Mouse (Mus musculus): ENCODE data around the gene Braf.
"Not testable (repeated sequence)": the region's sequence is repeated elsewhere in the genome, so short reads cannot be mapped to it uniquely, and the experiment has no call there.

The Braf gene

GRCm38 (mm10) chr6:39724866-39725711 lies at the start of gene Braf:
Gene Braf, minus strand, starts transcription at chr6:39725463.
- DNase-seq = peak; percentile 99

GRCm38 (mm10) chr6:39775029-39775428 lies 49.8 kb upstream of the Braf start:
- peak; percentile 1 for DNase-seq

- DNase-seq = no peak
Measured at GRCm38 (mm10) chr6:39757229-39757628, 32.0 kb upstream of the Braf start.

- peak; percentile 90 for DNase-seq
Measured at GRCm38 (mm10) chr6:39749881-39750280, 24.6 kb upstream of the Braf start.

- DNase-seq = no peak
Measured at GRCm38 (mm10) chr6:39747094-39747493, 21.8 kb upstream of the Braf start.

GRCm38 (mm10) chr6:39745456-39745855 lies 20.2 kb upstream of the Braf start:
- DNase-seq = no peak

GRCm38 (mm10) chr6:39739698-39740097 lies 14.4 kb upstream of the Braf start:
- not testable (repeated sequence) for DNase-seq

- no peak for DNase-seq
Measured at GRCm38 (mm10) chr6:39728095-39728494, 2.8 kb upstream of the Braf start.

- peak; percentile 24 for DNase-seq
Measured at GRCm38 (mm10) chr6:39726149-39726548, 886 bp upstream of the Braf start.

GRCm38 (mm10) chr6:39724542-39724865 lies 759 bp downstream of the Braf start:
- DNase-seq = peak; percentile 81

- no peak for DNase-seq
Measured at GRCm38 (mm10) chr6:39724071-39724470, 1.2 kb downstream of the Braf start.

GRCm38 (mm10) chr6:39718567-39718966 lies 6.7 kb downstream of the Braf start:
- no peak for DNase-seq

- peak; percentile 36 for DNase-seq
Measured at GRCm38 (mm10) chr6:39717049-39717448, 8.2 kb downstream of the Braf start.

GRCm38 (mm10) chr6:39714341-39714740 lies 10.9 kb downstream of the Braf start:
- DNase-seq = no peak

- peak; percentile 50 for DNase-seq
Measured at GRCm38 (mm10) chr6:39713399-39713798, 11.9 kb downstream of the Braf start.

GRCm38 (mm10) chr6:39705625-39706024 lies 19.6 kb downstream of the Braf start:
- DNase-seq = no peak

GRCm38 (mm10) chr6:39693126-39693525 lies 32.1 kb downstream of the Braf start:
- DNase-seq = no peak

GRCm38 (mm10) chr6:39686839-39687238 lies 38.4 kb downstream of the Braf start:
- DNase-seq = not testable (repeated sequence)

- DNase-seq = no peak
Measured at GRCm38 (mm10) chr6:39681795-39682194, 43.5 kb downstream of the Braf start.

GRCm38 (mm10) chr6:39680524-39680923 lies 44.7 kb downstream of the Braf start:
- no peak for DNase-seq

GRCm38 (mm10) chr6:39678241-39678640 lies 47.0 kb downstream of the Braf start:
- DNase-seq = no peak

- DNase-seq = no peak
Measured at GRCm38 (mm10) chr6:39675081-39675480, 50.2 kb downstream of the Braf start.

- DNase-seq = no peak
Measured at GRCm38 (mm10) chr6:39611296-39611695, 114.0 kb downstream of the Braf start.

GRCm38 (mm10) chr6:39610207-39610606 lies 115.1 kb downstream of the Braf start:
- no peak for DNase-seq

GRCm38 (mm10) chr6:39607365-39607764 lies 117.9 kb downstream of the Braf start:
- DNase-seq = no peak
